Mouse (Mus musculus) ZHBTc4 (cell line): Measurements from ENCODE around the gene Gm28230.

Source experiments
- DNase-seq: peaks from one replicate; pipeline ENCODE4 v3.0.0-alpha.2; 2011; ENCODE audit warnings: low read depth, low spot score

The Gm28230 gene

GRCm38 (mm10) chr2:74703720-74704392 lies 22.7 kb upstream of the Gm28230 start:
- no peak for DNase-seq

- peak; percentile 76 for DNase-seq
Observed at GRCm38 (mm10) chr2:74704393-74704998, 22.0 kb upstream of the Gm28230 start, which contains the start of gene Hoxd8. TSS of gene Hoxd8 (plus strand) at chr2:74704615.

GRCm38 (mm10) chr2:74704999-74705466 lies 21.5 kb upstream of the Gm28230 start:
- DNase-seq: no peak

GRCm38 (mm10) chr2:74705467-74706089 lies 20.9 kb upstream of the Gm28230 start:
- DNase-seq: no peak

GRCm38 (mm10) chr2:74706393-74706960 lies 20.1 kb upstream of the Gm28230 start:
- DNase-seq: no peak

- DNase-seq: no peak
Observed at GRCm38 (mm10) chr2:74707599-74707998, 18.9 kb upstream of the Gm28230 start.

GRCm38 (mm10) chr2:74708676-74709075 lies 17.9 kb upstream of the Gm28230 start:
- DNase-seq: no peak

GRCm38 (mm10) chr2:74709465-74710419 lies 16.8 kb upstream of the Gm28230 start:
- DNase-seq: no peak

GRCm38 (mm10) chr2:74710929-74711543 lies 15.5 kb upstream of the Gm28230 start:
- no peak for DNase-seq

GRCm38 (mm10) chr2:74711721-74712621 lies 14.6 kb upstream of the Gm28230 start, which contains the start of the genes Hoxd3 and Hoxd4:
TSS of gene Hoxd3 (plus strand) at chr2:74711927.
TSS of gene Hoxd4 (plus strand) at chr2:74711929.
- peak; percentile 78 for DNase-seq

GRCm38 (mm10) chr2:74713239-74714150 lies 13.0 kb upstream of the Gm28230 start:
- no peak for DNase-seq

- DNase-seq: no peak
Observed at GRCm38 (mm10) chr2:74714156-74714789, 12.3 kb upstream of the Gm28230 start.

- no peak for DNase-seq
Observed at GRCm38 (mm10) chr2:74714881-74715280, 11.6 kb upstream of the Gm28230 start.

GRCm38 (mm10) chr2:74715504-74716241 lies 10.9 kb upstream of the Gm28230 start:
- peak; percentile 94 for DNase-seq

GRCm38 (mm10) chr2:74720384-74720783 lies 6.1 kb upstream of the Gm28230 start:
- no peak for DNase-seq

- no peak for DNase-seq
Observed at GRCm38 (mm10) chr2:74720955-74721491, 5.5 kb upstream of the Gm28230 start.

- no peak for DNase-seq
Observed at GRCm38 (mm10) chr2:74721882-74722281, 4.6 kb upstream of the Gm28230 start.
